Mouse (Mus musculus): ENCODE results near the gene Eya2. TPM values are rescaled to one million over a fixed set of nuclear protein-coding genes. Genes with fewer than 3 reads are reported as not detected.
A peak's percentile ranks its signal among the peaks of the same experiment; 100 is the strongest.

Eya2 gene
- polyA plus RNA-seq, 1 experiment from 2014 or later = 21.5 TPM

GRCm38 (mm10) chr2:165808179-165808975 lies 213.5 kb downstream of the Eya2 start:
- ATAC-seq (ENCODE audit: low read depth) (no peak), DNase-seq (ENCODE audit: low spot score) (no peak)
- Histone ChIP-seq H3K4me1 (ENCODE audit: control insufficient read depth, insufficient read depth, low read length) (no peaks in the 10 kb centered on the region), H3K27ac (replicated peaks; ENCODE audit: low read depth, low read length) (no peak overlapping the region), H3K4me2 (ENCODE audit: low read depth, low read length) (no peak overlapping the region), H3K9me3 (ENCODE audit: control insufficient read depth, low read length) (no peaks in the 10 kb centered on the region), H3K36me3 (ENCODE audit: control insufficient read depth, insufficient read depth, low read length) (peaks cover 95% of the 10 kb centered on the region), H3K9ac (ENCODE audit: low read depth, low read length) (no peak overlapping the region), H3K4me3 (ENCODE audit: low read depth, low read length) (no peak overlapping the region), H3K27me3 (replicated peaks; ENCODE audit: control insufficient read depth, insufficient read depth, low read length) (no peaks in the 10 kb centered on the region)
- WGBS = 94% methylated on average over 12 of the region's 12 CpGs

DNA sequence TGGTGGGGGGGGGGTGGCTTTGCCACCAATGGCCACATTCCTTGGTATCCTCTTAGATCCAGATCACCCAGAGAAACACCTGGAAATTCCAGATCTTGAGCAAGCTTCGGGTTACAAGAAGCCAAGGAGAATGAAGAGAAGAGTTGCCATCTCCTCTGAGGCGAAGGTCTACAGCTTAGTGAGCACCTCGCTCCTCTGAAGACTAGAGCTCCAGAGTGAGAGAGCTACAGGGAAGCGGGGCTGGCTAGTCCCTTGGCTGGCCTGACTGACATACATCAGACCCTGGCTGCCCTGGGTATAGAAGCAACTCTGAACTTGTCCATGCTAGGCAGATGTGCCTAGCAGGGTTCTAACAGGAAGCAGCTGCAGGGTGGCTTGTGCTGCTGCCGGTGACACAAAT lies 214.3 kb downstream of the Eya2 start:
- H3K4me2 ChIP-seq (ENCODE audit: low read depth, low read length) = no peak overlapping the region
- 94% methylated on average over 5 of the region's 5 CpGs for WGBS
- no peak overlapping the region for H3K9ac ChIP-seq (ENCODE audit: low read depth, low read length)
- ATAC-seq (ENCODE audit: low read depth) (no peak), DNase-seq (ENCODE audit: low spot score) (no peak)
- no peak overlapping the region for H3K27ac ChIP-seq (replicated peaks; ENCODE audit: low read depth, low read length)
- H3K27me3 ChIP-seq (replicated peaks; ENCODE audit: control insufficient read depth, insufficient read depth, low read length) = no peaks in the 10 kb centered on the region
- H3K9me3 ChIP-seq (ENCODE audit: control insufficient read depth, low read length) = no peaks in the 10 kb centered on the region
- no peaks in the 10 kb centered on the region for H3K4me1 ChIP-seq (ENCODE audit: control insufficient read depth, insufficient read depth, low read length)
- H3K36me3 ChIP-seq (ENCODE audit: control insufficient read depth, insufficient read depth, low read length) = peaks cover 100% of the 10 kb centered on the region
- H3K4me3 ChIP-seq (ENCODE audit: low read depth, low read length) = no peak overlapping the region

GRCm38 (mm10) chr2:165809901-165810477 lies 215.2 kb downstream of the Eya2 start:
- H3K36me3 ChIP-seq (ENCODE audit: control insufficient read depth, insufficient read depth, low read length) = peaks cover 100% of the 10 kb centered on the region
- DNase-seq (ENCODE audit: low spot score) = no peak
- 89% methylated on average over 5 of the region's 5 CpGs for WGBS

GRCm38 (mm10) chr2:165811536-165811935 lies 216.7 kb downstream of the Eya2 start:
- Histone ChIP-seq H3K36me3 (ENCODE audit: control insufficient read depth, insufficient read depth, low read length) (peaks cover 94% of the 10 kb centered on the region), H3K4me2 (ENCODE audit: low read depth, low read length) (no peak overlapping the region), H3K4me1 (ENCODE audit: control insufficient read depth, insufficient read depth, low read length) (no peaks in the 10 kb centered on the region), H3K4me3 (ENCODE audit: low read depth, low read length) (no peak overlapping the region), H3K27ac (replicated peaks; ENCODE audit: low read depth, low read length) (no peak overlapping the region), H3K9ac (ENCODE audit: low read depth, low read length) (no peak overlapping the region), H3K9me3 (ENCODE audit: control insufficient read depth, low read length) (no peaks in the 10 kb centered on the region), H3K27me3 (replicated peaks; ENCODE audit: control insufficient read depth, insufficient read depth, low read length) (no peaks in the 10 kb centered on the region)
- ATAC-seq (ENCODE audit: low read depth) (no peak), DNase-seq (ENCODE audit: low spot score) (peak; percentile 44)
- WGBS = 59% methylated on average over 5 of the region's 5 CpGs

More at GRCm38 (mm10) chr2:165809901-165810477, 215.2 kb downstream of the Eya2 start:
- H3K4me2 ChIP-seq (ENCODE audit: low read depth, low read length) = no peak overlapping the region
- H3K4me3 ChIP-seq (ENCODE audit: low read depth, low read length) = no peak overlapping the region
- H3K4me1 ChIP-seq (ENCODE audit: control insufficient read depth, insufficient read depth, low read length) = no peaks in the 10 kb centered on the region
- no peaks in the 10 kb centered on the region for H3K9me3 ChIP-seq (ENCODE audit: control insufficient read depth, low read length)
- no peak overlapping the region for H3K9ac ChIP-seq (ENCODE audit: low read depth, low read length)
- no peak overlapping the region for H3K27ac ChIP-seq (replicated peaks; ENCODE audit: low read depth, low read length)
- no peaks in the 10 kb centered on the region for H3K27me3 ChIP-seq (replicated peaks; ENCODE audit: control insufficient read depth, insufficient read depth, low read length)
- no peak for ATAC-seq (ENCODE audit: low read depth)

DNA sequence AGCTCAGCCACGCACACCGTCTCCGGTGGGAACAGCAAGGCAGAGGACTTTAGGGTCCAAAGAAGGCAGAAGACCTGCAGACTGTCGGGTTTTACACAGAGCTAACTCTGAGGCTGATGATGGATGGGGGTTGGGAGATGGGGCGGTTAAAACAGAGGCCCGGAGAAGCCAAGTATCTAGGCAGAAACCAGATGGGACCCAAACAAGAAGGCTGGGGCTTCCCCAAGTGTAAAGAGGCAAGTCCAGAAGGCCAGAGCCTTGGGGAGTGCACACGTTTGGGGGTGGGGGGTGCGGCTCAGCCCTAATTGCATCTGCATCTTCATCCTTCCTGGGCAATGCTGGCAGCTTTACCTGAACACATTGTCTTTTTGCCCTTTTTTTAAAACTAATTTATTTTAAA lies 218.1 kb downstream of the Eya2 start:
- H3K4me3 ChIP-seq (ENCODE audit: low read depth, low read length) = no peak overlapping the region
- H3K9ac ChIP-seq (ENCODE audit: low read depth, low read length) = no peak overlapping the region
- H3K9me3 ChIP-seq (ENCODE audit: control insufficient read depth, low read length) = no peaks in the 10 kb centered on the region
- H3K27ac ChIP-seq (replicated peaks; ENCODE audit: low read depth, low read length) = no peak overlapping the region
- no peak for ATAC-seq (ENCODE audit: low read depth)
- WGBS = 70% methylated on average over 8 of the region's 8 CpGs
- no peaks in the 10 kb centered on the region for H3K27me3 ChIP-seq (replicated peaks; ENCODE audit: control insufficient read depth, insufficient read depth, low read length)
- H3K4me1 ChIP-seq (ENCODE audit: control insufficient read depth, insufficient read depth, low read length) = no peaks in the 10 kb centered on the region
- no peak for DNase-seq (ENCODE audit: low spot score)
- H3K36me3 ChIP-seq (ENCODE audit: control insufficient read depth, insufficient read depth, low read length) = peaks cover 94% of the 10 kb centered on the region
- no peak overlapping the region for H3K4me2 ChIP-seq (ENCODE audit: low read depth, low read length)

GRCm38 (mm10) chr2:165815103-165815880 lies 220.5 kb downstream of the Eya2 start:
- Histone ChIP-seq H3K9me3 (ENCODE audit: control insufficient read depth, low read length) (no peaks in the 10 kb centered on the region), H3K4me1 (ENCODE audit: control insufficient read depth, insufficient read depth, low read length) (no peaks in the 10 kb centered on the region), H3K27me3 (replicated peaks; ENCODE audit: control insufficient read depth, insufficient read depth, low read length) (no peaks in the 10 kb centered on the region), H3K4me2 (ENCODE audit: low read depth, low read length) (no peak overlapping the region), H3K4me3 (ENCODE audit: low read depth, low read length) (no peak overlapping the region), H3K9ac (ENCODE audit: low read depth, low read length) (no peak overlapping the region), H3K36me3 (ENCODE audit: control insufficient read depth, insufficient read depth, low read length) (peaks cover 86% of the 10 kb centered on the region), H3K27ac (replicated peaks; ENCODE audit: low read depth, low read length) (no peak overlapping the region)
- 82% methylated on average over 26 of the region's 28 CpGs for WGBS
- ATAC-seq (ENCODE audit: low read depth) (no peak), DNase-seq (ENCODE audit: low spot score) (no peak)

DNA sequence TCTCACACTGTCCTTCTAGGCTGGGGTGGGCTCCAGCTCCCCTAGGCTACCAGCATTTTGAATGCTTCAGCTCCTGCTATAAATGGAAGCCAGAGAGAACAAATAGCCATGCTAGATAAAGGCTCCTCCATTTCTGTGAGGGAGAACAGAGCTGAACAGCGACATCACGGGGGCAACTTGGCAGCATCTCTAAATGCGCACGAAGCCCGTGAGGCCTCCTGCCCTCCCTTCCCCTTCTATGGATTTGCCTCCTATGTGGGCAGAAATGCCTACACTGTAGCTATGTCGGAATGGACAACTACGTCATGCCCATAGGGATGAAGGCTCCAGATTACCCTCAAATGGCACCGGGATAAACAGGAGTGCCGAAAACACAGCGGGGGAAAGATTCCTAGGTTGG lies 222.6 kb downstream of the Eya2 start:
- no peaks in the 10 kb centered on the region for H3K27me3 ChIP-seq (replicated peaks; ENCODE audit: control insufficient read depth, insufficient read depth, low read length)
- H3K4me3 ChIP-seq (ENCODE audit: low read depth, low read length) = no peak overlapping the region
- no peaks in the 10 kb centered on the region for H3K4me1 ChIP-seq (ENCODE audit: control insufficient read depth, insufficient read depth, low read length)
- peaks cover 86% of the 10 kb centered on the region for H3K36me3 ChIP-seq (ENCODE audit: control insufficient read depth, insufficient read depth, low read length)
- WGBS = 97% methylated on average over 10 of the region's 10 CpGs
- no peak overlapping the region for H3K9ac ChIP-seq (ENCODE audit: low read depth, low read length)
- no peak for DNase-seq (ENCODE audit: low spot score)
- no peaks in the 10 kb centered on the region for H3K9me3 ChIP-seq (ENCODE audit: control insufficient read depth, low read length)
- H3K27ac ChIP-seq (replicated peaks; ENCODE audit: low read depth, low read length) = no peak overlapping the region
- no peak for ATAC-seq (ENCODE audit: low read depth)
- no peak overlapping the region for H3K4me2 ChIP-seq (ENCODE audit: low read depth, low read length)

- H3K27ac ChIP-seq (replicated peaks; ENCODE audit: low read depth, low read length) = no peak overlapping the region
- H3K27me3 ChIP-seq (replicated peaks; ENCODE audit: control insufficient read depth, insufficient read depth, low read length) = no peaks in the 10 kb centered on the region
- H3K9me3 ChIP-seq (ENCODE audit: control insufficient read depth, low read length) = no peaks in the 10 kb centered on the region
- H3K4me3 ChIP-seq (ENCODE audit: low read depth, low read length) = no peak overlapping the region
- no peak for DNase-seq (ENCODE audit: low spot score)
- H3K9ac ChIP-seq (ENCODE audit: low read depth, low read length) = no peak overlapping the region
- H3K36me3 ChIP-seq (ENCODE audit: control insufficient read depth, insufficient read depth, low read length) = peaks cover 84% of the 10 kb centered on the region
- H3K4me2 ChIP-seq (ENCODE audit: low read depth, low read length) = no peak overlapping the region
- no peaks in the 10 kb centered on the region for H3K4me1 ChIP-seq (ENCODE audit: control insufficient read depth, insufficient read depth, low read length)
- no peak for ATAC-seq (ENCODE audit: low read depth)
- 91% methylated on average over 6 of the region's 6 CpGs for WGBS
These were observed 223.7 kb downstream of the Eya2 start for GRCm38 (mm10) chr2:165818570-165818969.

Measured in embryonic facial prominence, embryonic 14.5 days (tissue).